Mouse (Mus musculus) heart, postnatal 36 days (tissue): ENCODE data around the gene Nptx1. TPM values are rescaled to one million over a fixed set of nuclear protein-coding genes. Genes with fewer than 3 reads are reported as not detected.

Experiments
- DNase-seq, 2 experiments: peaks; one replicate each; pipeline ENCODE4 v3.0.0; 2021 to 2022
- intact Hi-C: fragments of 180-260 bp; cut with DNase I; formaldehyde crosslinking; loops from one replicate; pipeline ENCODE4 v1.15.1; 2025
- total RNA-seq, 2 experiments: library from RNA; stranded (reverse); gene quantifications; 2 replicates each; pipeline ENCODE4 v1.2.3; 2021

The Nptx1 gene
- under 1 TPM; 0.25 to 0.27 TPM for total RNA-seq

GRCm38 (mm10) chr11:119547183-119547921, at the start of gene Nptx1:
TSS of gene Nptx1 (minus strand) at chr11:119547753.
- intact Hi-C loops, result loop anchor here (5.0 kb wide), 1 partner anchor 225 kb away; no protein-coding TSS in a partner anchor
- DNase-seq, result peak in 1 of 2 experiments; percentile 18

- intact Hi-C loops, result no loop called here
These were observed 46.4 kb upstream of the Nptx1 start for GRCm38 (mm10) chr11:119593966-119594365.

DNA sequence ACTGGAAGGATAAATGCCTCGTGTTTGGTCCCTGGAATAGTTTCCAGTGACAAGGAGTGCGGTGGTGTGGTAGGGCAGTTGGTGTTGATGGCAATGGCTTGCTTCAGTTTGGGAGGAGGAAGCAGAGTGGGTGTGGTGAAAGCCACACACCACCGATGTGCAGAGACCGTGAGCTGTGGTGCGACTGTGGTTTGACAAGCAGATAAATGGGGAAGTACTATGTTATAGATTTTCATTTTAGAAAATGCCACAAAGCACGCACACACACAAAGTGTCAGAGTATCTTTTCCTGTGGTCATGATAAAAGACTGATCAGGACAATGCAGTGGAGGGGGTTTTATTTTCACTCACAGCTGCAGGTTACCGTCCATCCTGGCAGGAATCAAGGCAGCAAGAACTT, 41.7 kb upstream of the Nptx1 start:
- intact Hi-C loops, result no loop called here
- DNase-seq, result no peak

More at GRCm38 (mm10) chr11:119593966-119594365, 46.4 kb upstream of the Nptx1 start:
- DNase-seq, result no peak

DNA sequence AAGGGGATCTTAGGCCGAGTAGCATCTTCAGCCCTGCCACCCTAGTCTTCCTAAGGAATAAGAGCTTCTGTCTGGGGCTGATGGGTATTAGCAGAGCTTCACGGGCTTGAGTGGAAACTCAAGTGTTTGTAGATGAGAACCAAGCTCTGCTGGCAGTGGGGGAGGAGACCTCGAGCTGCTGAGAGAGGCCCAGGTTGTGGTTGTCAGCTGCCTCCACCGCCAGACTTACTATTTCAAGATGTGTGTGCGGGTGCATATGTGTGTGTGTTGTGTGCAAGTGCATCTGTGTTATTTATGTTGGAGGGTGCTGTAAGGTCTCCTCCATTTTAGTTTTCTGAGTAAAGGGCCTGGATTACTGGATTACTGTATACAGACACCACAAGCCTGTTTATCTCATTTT, 39.6 kb upstream of the Nptx1 start:
- DNase-seq, result no peak
- intact Hi-C loops, result no loop called here

GRCm38 (mm10) chr11:119586511-119586910, 39.0 kb upstream of the Nptx1 start:
- no peak for DNase-seq
- intact Hi-C loops, result no loop called here

DNA sequence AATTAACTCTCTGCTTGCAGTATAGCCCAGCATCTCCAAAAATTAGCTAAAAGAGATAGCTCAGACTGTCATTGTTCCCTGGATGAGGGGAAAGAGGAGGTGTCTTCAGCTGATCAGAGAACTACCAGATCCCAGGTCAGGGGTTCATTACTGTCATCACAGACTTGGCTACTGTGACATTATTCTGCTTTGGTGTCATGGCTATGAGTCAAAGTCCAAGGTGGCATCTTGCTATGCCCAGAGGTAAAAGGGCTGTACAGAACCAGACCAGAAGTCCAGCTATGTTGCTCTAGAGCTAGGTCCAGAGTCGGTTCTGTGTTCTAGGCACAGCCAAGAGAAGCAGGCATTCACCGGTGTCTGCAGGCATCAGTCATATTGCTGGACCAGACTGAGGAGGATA, 30.2 kb upstream of the Nptx1 start:
- intact Hi-C loops, result no loop called here

GRCm38 (mm10) chr11:119576855-119577254, 29.3 kb upstream of the Nptx1 start:
- no peak for DNase-seq
- intact Hi-C loops, result no loop called here

More for the DNA sequence above, 30.2 kb upstream of the Nptx1 start:
- DNase-seq, result no peak

DNA sequence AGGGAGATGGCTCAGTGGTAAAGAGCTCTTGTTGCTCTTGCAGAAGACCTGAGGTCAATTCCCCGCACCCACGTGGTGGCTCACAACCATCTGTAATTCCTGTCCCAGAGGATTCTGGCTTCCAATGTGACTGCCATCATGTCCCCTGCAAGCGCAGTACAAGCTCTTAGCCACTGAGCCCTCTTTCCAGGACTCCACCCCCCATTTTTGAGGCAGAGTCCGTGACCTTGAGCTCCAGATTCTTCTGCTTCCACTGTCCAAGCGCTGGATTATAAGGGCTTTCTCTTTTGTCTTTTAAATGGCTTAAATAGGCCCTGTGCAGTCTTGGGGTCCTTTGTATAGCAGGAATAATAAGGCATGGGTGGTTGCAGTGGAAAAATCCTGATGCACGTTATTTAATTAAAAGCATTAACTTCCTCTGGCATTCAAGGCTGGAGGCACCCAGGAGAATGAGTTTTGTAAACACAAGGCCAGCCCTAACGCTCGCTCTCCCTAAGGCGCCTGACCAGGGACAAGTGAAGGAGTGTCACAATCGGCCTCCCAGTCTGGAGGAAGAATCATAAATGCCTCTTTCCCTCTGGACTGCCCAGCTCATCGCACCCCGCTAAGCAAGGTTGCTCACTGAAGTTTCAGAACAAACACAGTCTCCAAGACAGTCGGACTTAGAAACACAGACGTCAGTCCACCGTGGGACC, 24.9 kb upstream of the Nptx1 start:
- DNase-seq, result no peak
- intact Hi-C loops, result no loop called here

GRCm38 (mm10) chr11:119566188-119566587, 18.6 kb upstream of the Nptx1 start:
- DNase-seq, result no peak
- intact Hi-C loops, result no loop called here

DNA sequence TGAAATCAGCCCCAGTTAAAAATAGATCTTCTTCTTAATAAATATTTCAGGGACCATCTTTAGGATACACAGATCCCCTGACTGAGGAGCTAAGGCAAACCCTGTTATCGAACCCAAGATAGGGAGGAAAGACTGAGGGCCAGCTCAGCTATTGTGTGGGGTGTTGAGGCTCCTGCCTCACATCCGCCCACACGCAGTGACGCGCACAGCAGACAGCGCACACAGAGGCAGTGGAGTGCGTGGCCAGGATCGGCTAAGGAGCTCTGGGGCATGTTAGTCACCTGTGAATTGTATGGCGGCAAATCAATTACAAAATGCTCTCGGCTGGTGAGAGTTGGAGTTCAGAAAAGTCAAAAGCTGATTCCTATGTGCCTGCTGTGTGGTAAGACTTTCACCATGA, 18.1 kb upstream of the Nptx1 start:
- DNase-seq, result no peak
- intact Hi-C loops, result no loop called here

GRCm38 (mm10) chr11:119565021-119565420, 17.5 kb upstream of the Nptx1 start:
- no peak for DNase-seq
- intact Hi-C loops, result no loop called here

GRCm38 (mm10) chr11:119564383-119564782, 16.8 kb upstream of the Nptx1 start:
- intact Hi-C loops, result no loop called here
- no peak for DNase-seq

DNA sequence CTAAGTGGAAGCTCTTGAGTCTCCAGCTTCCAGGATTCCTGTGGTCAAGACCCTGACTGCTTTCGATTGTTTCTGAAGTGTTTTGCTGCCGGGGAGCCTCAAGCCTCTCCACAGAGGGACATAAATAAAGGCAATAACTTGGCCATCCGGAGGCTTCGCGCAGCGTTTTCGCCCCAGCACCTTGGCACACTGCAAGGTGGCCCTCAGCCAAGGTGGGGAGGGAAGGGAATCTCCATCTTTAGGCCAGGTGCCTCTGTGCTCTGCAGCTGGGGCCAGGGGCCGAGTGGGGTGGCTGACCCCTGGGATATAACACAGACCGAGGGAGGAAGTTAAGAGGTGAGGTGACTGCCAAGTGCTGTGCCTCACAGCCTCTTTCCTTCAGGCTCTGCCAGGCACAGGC, 15.6 kb upstream of the Nptx1 start:
- intact Hi-C loops, result no loop called here
- no peak for DNase-seq

GRCm38 (mm10) chr11:119562286-119562685, 14.7 kb upstream of the Nptx1 start:
- intact Hi-C loops, result no loop called here
- no peak for DNase-seq

DNA sequence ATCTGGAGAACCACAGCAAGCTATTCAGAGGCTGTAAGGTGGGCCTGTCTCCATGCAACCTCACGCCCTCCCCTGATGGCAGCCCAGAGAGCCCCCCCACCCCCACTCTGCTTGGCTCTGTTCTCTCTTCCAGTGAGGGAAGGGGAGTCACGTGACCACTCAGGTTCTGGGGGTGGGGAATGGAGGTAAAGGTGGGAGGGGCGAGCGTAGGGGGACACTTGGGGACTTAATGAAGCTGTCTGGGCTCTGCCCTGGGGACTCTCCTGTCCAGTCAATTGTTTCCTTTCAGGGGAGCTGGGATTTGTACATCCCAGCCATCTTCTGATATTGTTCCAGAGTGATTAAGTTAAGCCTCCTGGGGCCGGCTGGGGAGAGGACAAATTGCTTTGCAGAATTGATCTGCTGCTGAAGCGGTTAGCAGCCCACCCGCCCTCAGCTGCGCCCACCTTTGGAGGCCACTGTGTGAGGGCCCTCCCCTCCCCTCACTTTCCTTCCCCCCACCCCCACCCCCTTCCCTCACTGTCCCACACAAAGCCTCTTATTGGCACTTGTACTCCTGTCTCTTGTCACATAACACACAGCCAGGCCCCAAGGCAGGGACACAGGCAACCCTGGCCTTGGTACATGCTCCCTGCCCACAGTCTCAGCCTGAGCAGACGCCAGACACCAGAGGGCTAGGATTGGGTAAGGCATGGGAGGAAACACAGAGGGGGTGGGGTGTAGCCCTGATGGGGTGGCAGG, 11.5 kb upstream of the Nptx1 start:
- intact Hi-C loops, result no loop called here
- DNase-seq, result no peak

DNA sequence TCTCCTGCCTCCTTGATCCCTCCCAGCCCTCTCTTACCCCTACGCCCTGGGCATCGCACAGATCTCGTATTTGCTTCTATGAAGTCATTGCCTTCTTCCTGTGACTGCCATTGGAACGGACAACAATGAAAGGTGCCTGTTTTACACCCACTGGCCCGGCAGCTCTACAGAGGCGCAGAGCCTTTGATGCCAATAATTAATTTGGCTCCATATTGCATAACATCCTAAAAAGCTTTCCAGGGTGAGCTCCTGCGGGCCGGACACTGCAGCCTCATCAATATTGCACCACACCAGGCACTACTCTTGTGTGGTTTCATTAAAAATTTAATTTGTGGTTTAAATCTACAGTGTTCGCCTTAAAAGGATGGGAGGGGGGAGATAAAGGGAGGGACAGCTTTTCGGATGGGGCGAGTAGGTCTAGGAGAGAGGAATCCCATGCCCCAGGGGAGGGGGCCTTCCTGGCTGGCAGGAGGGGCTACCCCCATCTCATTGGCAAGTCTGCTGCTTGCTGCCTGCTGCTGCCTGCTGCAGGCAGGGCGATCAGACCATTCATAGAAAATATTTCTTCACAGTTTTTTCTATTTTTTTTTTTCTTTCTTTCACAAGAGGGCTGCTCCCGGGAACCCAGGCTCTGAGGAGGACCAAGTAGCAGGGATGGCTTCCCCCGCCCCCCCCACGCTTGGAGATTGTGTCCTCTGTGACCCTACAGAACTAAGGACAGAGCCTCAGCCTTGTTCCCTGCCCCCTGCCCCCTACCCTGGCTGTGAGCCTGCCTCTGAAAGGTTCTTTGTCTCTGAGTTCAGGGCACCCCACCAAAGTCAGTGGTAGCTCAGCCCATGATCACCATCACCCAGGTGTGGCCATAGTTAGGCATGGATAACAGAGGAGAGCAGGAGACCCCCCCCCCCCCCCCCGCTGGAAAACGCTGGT, 10.7 kb upstream of the Nptx1 start:
- intact Hi-C loops, result no loop called here
- DNase-seq, result no peak

DNA sequence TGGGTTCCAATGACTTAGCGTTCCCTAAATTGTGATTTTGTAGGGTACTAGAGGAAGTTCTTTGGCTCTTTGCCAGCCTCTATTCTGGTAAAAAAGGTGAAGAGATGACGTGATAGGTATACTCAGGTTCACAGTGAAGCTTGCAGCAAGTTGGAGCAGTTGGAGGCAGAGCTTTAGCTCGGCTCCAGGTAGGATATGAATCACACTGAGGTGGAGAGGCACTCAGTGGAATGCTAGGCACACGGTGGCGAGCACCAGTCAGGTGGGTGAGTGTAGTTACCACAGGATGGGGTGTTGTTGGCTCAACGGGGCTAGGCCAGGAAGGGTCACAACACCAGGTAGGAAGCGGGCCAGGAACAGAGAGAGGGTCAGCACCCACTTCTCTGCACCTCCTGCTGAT, 7.6 kb upstream of the Nptx1 start:
- intact Hi-C loops, result no loop called here
- no peak for DNase-seq

GRCm38 (mm10) chr11:119554706-119555105, 7.2 kb upstream of the Nptx1 start:
- DNase-seq, result no peak
- intact Hi-C loops, result no loop called here

DNA sequence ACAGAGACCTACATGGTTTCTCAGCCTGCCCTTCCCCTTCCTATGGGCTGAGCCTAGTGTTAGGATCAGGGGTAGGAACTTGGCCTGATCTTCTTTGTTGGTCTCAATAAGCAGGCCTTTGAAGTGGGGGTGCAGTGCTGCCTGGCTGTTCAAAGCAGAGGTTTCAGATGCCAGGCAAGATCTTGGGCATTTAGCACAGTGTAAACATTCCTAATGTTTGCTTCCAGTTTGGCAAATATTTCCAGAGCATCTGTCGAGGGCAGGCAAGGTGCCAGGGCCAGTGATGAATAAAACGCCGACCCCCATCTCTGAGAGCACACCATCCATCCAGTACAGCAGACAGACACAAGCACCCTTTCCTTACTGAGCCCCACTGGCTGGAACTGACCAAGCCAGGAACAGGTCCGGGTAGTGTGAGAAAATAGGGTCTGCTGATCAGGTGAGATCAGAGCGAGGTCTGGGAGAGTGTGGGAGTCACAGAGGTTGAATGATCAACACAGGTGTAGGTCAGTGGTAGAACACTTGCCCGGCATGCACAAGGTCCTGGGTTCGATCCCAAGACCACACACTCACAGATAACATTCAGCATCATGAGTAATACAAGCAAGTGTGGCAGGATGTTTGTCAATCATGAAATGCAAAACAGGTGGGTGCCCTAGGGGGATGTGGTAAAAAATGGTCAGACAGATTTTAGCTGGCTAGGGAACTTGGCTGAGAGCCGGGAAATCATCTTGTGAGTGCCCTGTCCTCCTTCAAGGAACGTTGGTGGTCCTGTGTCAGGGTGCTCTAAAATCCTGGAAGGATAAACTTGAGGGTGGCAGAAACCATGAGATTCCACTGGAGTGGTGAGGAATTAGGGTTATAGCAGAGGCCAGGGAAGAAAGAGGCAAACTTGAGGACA, 5.6 kb upstream of the Nptx1 start:
- no peak for DNase-seq
- intact Hi-C loops, result no loop called here
